Mouse (Mus musculus): ENCODE results near the gene H2-Eb1.

Gene H2-Eb1

GRCm38 (mm10) chr17:34305380-34306030 lies at the start of gene H2-Eb1:
H2-Eb1 (plus strand) TSS chr17:34305867.
- in situ Hi-C loops (cut with MboI, MseI) = no loop called here

- in situ Hi-C loops (cut with MboI, MseI) = loop anchor here (25.0 kb wide), 1 partner anchor 1956 kb away; no protein-coding TSS in a partner anchor
Measured at GRCm38 (mm10) chr17:34256501-34256900, 49.2 kb upstream of the H2-Eb1 start.

- in situ Hi-C loops (cut with MboI, MseI) = loop anchor here (25.0 kb wide), 1 partner anchor 1955 kb away; no protein-coding TSS in a partner anchor
Measured at GRCm38 (mm10) chr17:34257594-34258375, 47.9 kb upstream of the H2-Eb1 start, which contains the start of gene H2-Ab1. H2-Ab1 (plus strand) TSS chr17:34257689.

- in situ Hi-C loops (cut with MboI, MseI) = loop anchor here (25.0 kb wide), 1 partner anchor 1952 kb away; no protein-coding TSS in a partner anchor
Measured at GRCm38 (mm10) chr17:34260551-34260950, 45.1 kb upstream of the H2-Eb1 start.

GRCm38 (mm10) chr17:34261502-34261901 lies 44.2 kb upstream of the H2-Eb1 start:
- in situ Hi-C loops (cut with MboI, MseI) = loop anchor here (25.0 kb wide), 1 partner anchor 1951 kb away; no protein-coding TSS in a partner anchor

GRCm38 (mm10) chr17:34263068-34263467 lies 42.6 kb upstream of the H2-Eb1 start:
- in situ Hi-C loops (cut with MboI, MseI) = loop anchor here (25.0 kb wide), 1 partner anchor 1949 kb away; no protein-coding TSS in a partner anchor

GRCm38 (mm10) chr17:34263811-34264371 lies 41.8 kb upstream of the H2-Eb1 start:
- in situ Hi-C loops (cut with MboI, MseI) = loop anchor here (25.0 kb wide), 1 partner anchor 1948 kb away; no protein-coding TSS in a partner anchor

GRCm38 (mm10) chr17:34264452-34265351 lies 41.0 kb upstream of the H2-Eb1 start:
- in situ Hi-C loops (cut with MboI, MseI) = loop anchor here (5.0 to 25.0 kb wide), 2 partner anchors 48 to 1948 kb away; no protein-coding TSS in a partner anchor

- in situ Hi-C loops (cut with MboI, MseI) = loop anchor here (5.0 to 25.0 kb wide), 2 partner anchors 44 to 1944 kb away; no protein-coding TSS in a partner anchor
Measured at GRCm38 (mm10) chr17:34268262-34268661, 37.4 kb upstream of the H2-Eb1 start.

- in situ Hi-C loops (cut with MboI, MseI) = loop anchor here (5.0 to 25.0 kb wide), 2 partner anchors 44 to 1944 kb away; no protein-coding TSS in a partner anchor
Measured at GRCm38 (mm10) chr17:34268748-34269147, 36.9 kb upstream of the H2-Eb1 start.

GRCm38 (mm10) chr17:34269817-34270216 lies 35.9 kb upstream of the H2-Eb1 start:
- in situ Hi-C loops (cut with MboI, MseI) = loop anchor here (5.0 to 25.0 kb wide), 2 partner anchors 42 to 1942 kb away; no protein-coding TSS in a partner anchor

- in situ Hi-C loops (cut with MboI, MseI) = loop anchor here (25.0 kb wide), 1 partner anchor 1942 kb away; no protein-coding TSS in a partner anchor
Measured at GRCm38 (mm10) chr17:34270230-34270629, 35.4 kb upstream of the H2-Eb1 start.

- in situ Hi-C loops (cut with MboI, MseI) = loop anchor here (25.0 kb wide), 1 partner anchor 1941 kb away; no protein-coding TSS in a partner anchor
Measured at GRCm38 (mm10) chr17:34270940-34271339, 34.7 kb upstream of the H2-Eb1 start.

- in situ Hi-C loops (cut with MboI, MseI) = loop anchor here (25.0 kb wide), 1 partner anchor 1940 kb away; no protein-coding TSS in a partner anchor
Measured at GRCm38 (mm10) chr17:34272102-34272501, 33.6 kb upstream of the H2-Eb1 start.

GRCm38 (mm10) chr17:34280499-34281038 lies 25.1 kb upstream of the H2-Eb1 start:
- in situ Hi-C loops (cut with MboI, MseI) = loop anchor here (10.0 kb wide), 1 partner anchor 1436 kb away; no protein-coding TSS in a partner anchor

- in situ Hi-C loops (cut with MboI, MseI) = loop anchor here (10.0 kb wide), 1 partner anchor 1437 kb away; no protein-coding TSS in a partner anchor
Measured at GRCm38 (mm10) chr17:34281836-34282235, 23.8 kb upstream of the H2-Eb1 start.

- in situ Hi-C loops (cut with MboI, MseI) = loop anchor here (10.0 kb wide), 1 partner anchor 1441 kb away; no protein-coding TSS in a partner anchor
Measured at GRCm38 (mm10) chr17:34285371-34285770, 20.3 kb upstream of the H2-Eb1 start.

GRCm38 (mm10) chr17:34285848-34286247 lies 19.8 kb upstream of the H2-Eb1 start:
- in situ Hi-C loops (cut with MboI, MseI) = loop anchor here (10.0 kb wide), 1 partner anchor 1441 kb away; no protein-coding TSS in a partner anchor

GRCm38 (mm10) chr17:34286501-34286900 lies 19.2 kb upstream of the H2-Eb1 start:
- in situ Hi-C loops (cut with MboI, MseI) = loop anchor here (10.0 kb wide), 1 partner anchor 1442 kb away; no protein-coding TSS in a partner anchor

GRCm38 (mm10) chr17:34286999-34287398 lies 18.7 kb upstream of the H2-Eb1 start:
- in situ Hi-C loops (cut with MboI, MseI) = loop anchor here (10.0 kb wide), 1 partner anchor 1442 kb away; no protein-coding TSS in a partner anchor

Measured in T-helper 1 cell (primary cell).